Mouse (Mus musculus): ENCODE data around the gene Triap1.
"Not testable (repeated sequence)": the region's sequence is repeated elsewhere in the genome, so short reads cannot be mapped to it uniquely, and the experiment has no call there.

Gene Triap1

DNA sequence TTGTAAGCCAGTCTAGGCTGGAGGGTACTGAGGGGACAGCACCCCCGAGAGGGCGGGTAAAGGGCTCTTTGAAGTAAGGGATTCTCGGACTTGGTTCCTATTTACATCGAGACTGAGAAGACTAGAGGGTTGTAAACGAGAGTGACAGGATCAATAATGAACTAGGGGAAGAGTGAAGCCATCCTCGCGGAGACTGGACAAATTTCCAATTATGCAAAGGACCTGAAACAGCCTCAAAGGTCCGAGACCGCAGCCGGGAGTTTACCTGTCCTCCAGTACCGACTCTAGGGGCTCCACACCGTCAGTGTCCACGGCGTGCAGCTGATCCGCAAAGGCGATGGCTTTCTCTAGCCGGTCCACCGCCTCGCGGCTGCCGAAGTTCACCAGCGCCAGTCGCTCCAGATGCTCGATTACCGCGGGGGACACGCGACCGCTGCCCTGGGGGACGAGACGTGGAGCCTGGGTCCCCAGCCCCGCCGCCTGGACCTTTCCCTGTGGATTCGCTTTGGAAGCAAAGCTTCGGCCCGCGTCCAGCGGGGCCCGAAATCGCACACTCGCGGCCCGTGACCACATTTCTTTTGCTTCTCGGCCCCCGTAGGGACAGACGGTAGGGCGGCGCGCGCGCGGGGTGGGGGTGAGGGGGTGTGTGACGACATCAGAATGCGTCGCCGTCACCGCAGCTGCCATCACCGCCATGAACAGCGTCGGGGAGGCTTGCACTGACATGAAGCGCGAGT, at the start of gene Triap1, which contains the start of gene Gatc:
TSS of gene Triap1 (plus strand) at position 649 of the 737 bp plus-strand sequence.
TSS of gene Gatc (minus strand) at position 602 of the 737 bp plus-strand sequence.
- peak; percentile 73 to 87 for DNase-seq (ENCODE audit: low spot score in 2 of 2)

DNA sequence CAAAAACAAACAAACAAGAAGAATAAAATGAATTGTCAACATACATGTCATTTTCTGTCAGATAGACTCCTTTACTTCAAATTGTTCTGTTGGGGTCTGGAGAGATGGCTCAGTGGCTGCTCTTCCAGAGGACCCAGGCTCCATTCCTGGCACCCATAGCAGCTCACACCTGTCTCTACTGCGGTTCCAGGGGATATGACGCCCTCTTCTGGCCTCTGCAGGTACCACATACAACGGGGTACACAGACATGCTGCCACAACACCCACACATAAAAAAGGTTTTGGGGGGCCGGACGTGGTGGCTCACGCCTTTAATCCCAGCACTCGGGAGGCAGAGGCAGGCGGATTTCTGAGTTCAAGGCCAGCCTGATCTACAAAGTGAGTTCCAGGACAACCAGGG, 46.9 kb upstream of the Triap1 start:
- DNase-seq (ENCODE audit: low spot score in 2 of 2): no peak

DNA sequence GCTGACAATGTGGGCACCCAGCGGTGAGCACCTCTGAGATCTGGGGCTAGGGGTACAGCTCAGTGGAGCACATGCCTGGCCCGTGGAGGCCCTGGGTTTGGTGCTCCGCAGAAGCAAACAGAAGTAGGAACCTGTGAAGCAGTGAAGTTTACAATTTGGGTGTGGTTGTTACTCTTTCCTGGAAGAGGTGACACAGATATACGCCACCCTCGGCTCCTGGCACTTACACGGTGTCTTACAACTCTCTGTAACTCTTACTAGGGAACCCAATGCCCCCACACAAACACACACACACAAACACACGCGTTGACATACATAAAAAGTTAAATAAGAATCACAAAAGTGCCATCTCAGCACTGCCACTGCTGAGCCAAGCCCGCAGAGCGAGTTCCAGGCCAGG, 44.7 kb upstream of the Triap1 start:
- no peak for DNase-seq (ENCODE audit: low spot score in 2 of 2)

DNA sequence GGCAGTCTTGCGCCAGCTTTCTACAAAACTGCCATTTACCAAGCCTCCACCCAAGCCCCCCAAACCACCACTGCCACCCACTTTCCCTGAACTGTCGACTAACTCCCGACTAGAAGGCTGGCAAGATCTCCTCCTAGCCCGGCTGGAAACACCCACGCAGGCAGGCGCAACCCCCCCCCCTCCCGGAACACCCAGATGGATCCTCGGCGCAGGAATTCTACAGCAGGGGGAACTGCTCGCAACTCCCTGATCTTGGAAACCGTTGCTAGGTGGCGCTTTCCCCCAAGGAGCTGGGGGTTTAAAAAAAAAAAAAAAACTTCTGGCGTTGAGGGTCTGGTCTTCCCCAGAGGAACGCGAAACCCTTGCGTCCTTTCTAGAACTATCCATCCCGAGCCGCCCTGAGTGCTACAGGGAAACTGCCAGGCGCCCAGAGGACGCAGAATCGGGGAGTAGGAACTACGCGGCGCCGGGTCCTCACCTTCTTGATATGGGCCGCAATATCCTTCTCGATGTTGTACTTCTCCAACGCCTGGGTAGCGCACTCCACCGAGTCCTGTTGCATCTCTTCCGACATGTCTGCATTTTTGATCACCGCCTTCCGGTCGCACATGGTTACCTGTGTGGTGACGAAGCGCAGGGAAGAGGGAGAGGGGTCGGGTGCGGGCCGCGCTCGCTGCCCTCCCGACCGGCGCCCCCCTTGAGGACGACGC, 40.8 kb upstream of the Triap1 start:
- DNase-seq (ENCODE audit: low spot score in 2 of 2): peak; percentile 13 to 16

DNA sequence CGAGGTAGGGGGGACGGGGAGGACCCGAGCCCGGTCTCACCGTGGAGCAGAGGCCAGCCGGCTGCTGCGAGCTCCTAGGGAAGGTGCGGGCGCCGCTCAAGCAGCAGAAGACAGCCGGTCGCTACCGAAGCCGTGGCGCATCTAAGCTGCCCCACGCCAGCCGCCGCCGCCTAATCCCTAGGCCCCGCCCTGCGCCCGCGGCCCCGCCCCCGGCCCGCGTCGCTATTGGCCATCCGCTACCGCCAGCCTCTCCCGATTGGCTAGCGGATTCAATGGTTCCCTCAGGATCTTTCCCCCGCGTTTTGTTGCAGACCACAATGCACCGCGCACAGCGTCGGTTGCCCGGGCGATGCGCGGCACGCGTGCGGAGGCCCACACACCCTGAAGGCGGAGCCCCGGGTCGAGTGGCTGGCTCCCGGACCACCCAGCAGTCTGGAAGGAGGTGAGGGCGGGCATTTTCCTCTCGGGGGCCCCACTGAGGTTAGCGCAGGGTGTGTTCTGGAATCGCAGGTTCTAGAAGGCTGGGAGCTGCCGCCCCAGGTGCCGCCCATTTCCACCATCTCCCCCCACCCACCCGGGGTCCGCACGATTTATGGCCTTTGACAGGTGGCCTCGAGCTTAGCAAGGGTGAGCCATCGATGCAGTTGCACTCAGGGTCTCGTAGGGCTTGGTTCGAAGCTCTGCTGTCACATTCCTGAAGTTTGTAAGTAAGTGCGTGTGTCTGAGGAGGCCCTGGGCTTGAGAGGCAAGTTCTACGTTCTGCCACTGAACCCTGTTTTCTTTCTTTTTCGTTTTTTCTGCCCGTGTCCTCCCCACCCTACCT, 40.0 kb upstream of the Triap1 start, which contains the start of gene Dynll1:
TSS of gene Dynll1 (minus strand) at position 208 of the 823 bp plus-strand sequence.
- DNase-seq (ENCODE audit: low spot score in 2 of 2): peak; percentile 98 to 99

DNA sequence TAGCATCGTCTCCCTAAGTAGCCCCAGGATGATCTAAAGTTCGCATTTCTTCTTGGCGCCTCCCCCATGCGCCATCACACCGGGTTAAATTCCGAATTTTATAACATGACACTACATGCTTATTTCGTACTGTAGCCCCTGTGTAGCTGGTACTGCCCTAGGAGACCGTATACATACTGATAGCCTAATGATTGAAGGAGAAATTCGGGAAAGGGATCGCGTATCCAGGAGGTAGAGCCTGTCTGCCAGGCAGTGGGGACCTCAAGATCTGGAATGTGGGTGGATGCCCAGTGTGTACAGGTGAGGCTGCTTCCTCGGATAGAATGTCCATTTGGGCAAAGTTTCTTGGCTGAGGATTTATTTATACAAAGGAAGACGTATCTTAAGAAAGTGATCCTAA, 39.4 kb upstream of the Triap1 start:
- no peak for DNase-seq (ENCODE audit: low spot score in 2 of 2)

DNA sequence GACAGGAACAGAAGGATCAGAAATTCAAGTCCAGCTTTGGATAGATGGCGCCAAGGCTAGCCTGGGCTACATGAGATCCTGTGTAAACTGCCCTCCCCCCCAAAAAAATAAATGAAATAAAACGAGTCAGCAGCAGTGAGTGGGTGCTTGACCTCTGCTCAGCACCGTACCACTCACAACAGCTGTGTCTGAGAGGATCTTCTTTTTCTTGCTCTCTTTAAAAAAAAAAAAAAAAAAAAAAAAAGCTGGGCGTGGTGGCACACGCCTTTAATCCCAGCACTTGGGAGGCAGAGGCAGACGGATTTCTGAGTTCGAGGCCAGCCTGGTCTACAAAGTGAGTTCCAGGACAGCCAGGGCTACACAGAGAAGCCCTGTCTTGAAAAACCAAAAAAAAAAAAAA, 38.8 kb upstream of the Triap1 start:
- DNase-seq (ENCODE audit: low spot score in 2 of 2): not testable (repeated sequence)

GRCm38 (mm10) chr5:115312354-115312753, 28.7 kb upstream of the Triap1 start:
- DNase-seq (ENCODE audit: low spot score in 2 of 2): no peak

GRCm38 (mm10) chr5:115312816-115313667, 28.0 kb upstream of the Triap1 start:
- DNase-seq (ENCODE audit: low spot score in 2 of 2): no peak

DNA sequence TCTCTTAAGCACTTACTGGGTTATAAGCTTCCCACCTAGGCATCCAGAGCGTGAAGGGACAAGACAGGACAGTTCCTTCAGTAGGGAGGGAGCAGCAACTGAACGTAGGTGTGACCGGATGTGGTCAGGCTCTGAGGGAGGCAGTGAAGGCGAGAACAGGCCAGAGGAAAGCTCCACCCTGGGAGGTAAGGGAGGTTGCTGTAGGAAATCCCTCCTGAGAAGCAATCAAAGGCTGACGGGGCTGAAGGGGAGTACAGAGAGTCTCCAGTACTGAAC, 27.4 kb upstream of the Triap1 start:
- no peak for DNase-seq (ENCODE audit: low spot score in 2 of 2)

DNA sequence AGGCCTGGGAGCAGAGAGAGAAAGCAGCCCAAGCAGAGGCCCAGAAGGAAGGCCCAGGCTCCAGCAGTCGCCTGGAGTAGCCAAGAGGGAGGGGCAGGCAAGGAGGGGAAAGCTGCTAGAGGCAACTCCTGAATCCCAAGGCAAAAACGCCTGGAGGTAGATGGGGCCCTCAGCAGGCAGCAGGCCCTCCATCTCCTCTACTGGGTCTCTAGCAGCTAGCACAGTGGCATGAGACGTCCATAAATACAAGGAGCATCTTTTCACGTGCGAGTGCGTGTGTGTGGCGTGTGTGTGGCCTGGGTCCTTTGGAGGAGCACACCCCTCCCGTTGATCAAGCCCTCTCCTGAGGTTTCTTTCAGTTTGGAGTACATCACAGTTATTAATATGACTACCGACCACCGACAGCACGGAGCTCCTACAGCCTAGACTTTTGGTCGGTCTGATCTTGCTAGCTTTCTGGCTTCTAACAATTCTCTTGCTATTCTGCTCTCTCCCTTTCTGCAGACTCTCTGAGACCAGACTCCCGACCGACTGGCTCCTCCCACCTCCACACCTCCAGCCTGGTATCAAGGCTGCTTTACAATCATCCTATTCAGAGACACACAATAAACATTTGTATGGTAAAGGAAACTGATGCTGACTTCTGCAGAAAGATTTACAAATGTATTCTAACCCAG, 23.9 kb upstream of the Triap1 start:
- DNase-seq (ENCODE audit: low spot score in 2 of 2): no peak

DNA sequence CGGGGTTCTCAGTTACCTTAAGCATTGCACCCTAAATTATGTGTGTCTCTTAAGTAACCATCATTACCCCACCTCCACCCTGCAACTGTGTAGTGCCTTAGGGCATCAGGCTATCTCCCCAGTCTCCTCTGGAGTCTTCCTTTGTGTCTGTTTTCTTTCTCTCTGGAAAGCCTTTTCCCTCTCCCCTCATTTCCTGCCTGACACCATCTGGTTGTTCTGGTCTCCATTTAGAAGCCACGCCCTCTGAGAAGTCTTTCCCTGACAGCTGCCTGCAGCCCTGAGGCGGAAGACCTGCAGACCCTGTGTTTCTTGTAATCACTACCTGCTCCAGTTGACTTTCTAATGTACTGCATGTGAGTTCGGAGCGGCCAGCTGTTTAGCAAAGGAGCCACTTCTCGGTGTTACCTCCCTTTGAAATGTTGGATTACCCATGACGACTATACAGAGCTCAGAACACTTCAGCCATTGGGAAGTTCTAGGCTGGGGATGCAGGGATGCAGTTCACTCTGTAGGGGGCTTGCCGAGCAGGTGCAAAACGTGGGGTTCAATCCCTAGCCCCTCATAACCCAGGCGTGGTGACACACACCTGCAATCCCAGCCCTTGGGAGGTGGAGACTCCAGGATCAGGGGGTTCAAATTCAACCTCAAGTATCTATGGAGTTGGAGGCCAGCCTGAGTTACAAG, 23.2 kb upstream of the Triap1 start:
- peak; percentile 56 for DNase-seq (ENCODE audit: low spot score in 2 of 2)

DNA sequence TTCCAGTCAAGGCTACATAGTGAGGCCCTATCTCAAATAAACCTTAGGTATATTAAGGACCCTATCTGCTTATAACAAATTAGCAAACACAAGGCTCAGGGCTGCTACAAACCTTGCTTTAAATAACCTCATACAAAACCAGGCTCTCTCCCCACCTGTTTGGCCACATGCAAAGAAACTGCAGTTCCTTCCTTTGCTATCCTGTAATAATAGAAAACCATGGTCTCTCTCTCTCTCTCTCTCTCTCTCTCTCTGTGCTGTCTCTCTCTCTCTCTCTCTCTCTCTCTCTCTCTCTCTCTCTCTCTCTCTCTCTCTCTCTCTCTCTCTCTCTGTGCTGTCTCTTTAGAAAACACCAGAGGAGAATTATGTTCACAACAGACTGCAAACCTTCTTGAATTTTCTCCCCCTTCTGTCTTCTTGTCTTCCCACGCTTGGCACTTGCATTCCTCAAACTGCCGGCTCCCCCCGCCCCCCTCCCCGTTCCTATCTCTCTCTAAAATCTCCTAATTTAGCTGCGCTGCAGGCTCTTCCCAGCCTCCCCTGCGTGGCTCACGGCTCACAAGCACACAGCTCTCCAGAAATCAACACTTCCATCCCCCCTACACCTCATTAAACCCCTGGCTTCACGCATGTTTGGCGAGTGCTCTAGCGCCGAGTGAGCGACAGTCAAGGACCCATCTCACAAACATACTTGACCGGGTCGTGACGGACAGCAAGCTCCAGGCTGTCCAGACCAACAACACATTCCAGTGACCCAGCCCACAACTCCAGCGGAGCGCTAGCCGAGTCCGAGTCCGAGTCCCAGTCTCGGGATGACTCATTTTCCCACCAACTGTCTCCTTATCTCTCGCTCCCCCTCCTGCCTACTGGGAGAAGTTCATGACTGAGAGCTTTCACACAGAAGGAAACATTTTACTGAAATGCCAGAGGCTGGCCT, 21.8 kb upstream of the Triap1 start:
- peak; percentile 39 to 48 for DNase-seq (ENCODE audit: low spot score in 2 of 2)

DNA sequence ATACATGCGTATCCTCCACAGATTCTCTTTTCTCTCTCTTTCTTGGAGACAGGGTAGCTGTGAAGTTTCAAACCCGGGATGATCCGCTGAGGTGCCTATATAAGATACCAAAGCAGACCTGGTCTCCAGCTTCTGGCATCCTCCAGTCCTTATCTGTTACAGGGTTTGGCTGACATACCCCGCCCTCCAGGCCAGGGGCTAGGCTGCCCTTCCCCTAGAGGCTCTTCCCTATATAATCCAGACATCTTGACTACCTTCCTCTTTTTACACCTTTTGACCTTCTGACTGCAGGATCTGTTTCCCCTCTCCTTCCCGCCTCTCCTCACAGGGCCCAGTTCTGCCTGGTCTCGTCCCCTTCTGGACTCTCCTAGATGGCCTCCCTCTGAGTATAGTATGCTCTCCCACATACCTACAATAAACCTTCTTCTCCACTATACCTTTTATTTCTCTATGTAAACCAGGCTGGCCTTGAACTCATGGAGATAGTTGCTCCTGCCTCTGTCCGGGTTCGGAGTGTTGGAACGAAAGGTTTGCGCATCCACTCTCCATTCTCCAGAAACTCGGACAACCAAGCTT, 14.7 kb upstream of the Triap1 start:
- no peak for DNase-seq (ENCODE audit: low spot score in 2 of 2)

DNA sequence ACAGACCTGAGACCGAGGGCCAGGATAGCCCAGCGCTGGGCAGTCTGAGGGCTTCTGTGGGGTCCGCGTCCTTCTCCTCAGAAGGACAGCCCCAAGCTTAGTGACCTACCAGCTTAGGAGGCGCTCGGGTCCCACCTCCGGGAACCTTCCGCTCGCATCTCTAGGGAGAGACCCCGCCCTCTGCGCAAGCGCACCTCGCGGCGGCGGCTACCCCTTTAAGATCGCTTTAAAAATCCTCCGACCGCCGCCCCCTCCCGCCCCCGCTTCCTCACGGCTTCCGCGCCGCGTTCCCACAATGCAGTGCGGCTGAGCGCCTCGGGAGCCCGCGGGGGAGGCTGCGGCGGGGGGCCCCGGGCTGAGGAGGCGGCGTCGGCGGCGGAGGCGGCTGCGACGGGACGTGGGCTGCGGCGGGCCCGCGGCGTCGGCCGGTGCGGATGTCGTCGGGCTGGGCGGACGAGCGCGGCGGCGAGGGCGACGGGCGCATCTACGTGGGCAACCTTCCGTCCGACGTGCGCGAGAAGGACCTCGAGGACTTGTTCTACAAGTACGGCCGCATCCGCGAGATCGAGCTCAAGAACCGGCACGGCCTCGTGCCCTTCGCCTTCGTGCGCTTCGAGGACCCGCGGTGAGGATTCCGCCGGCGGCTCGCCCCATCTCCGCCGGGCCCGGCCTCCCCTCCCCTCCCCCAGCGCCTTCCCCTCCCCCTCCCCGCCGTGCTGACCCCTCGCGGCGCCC, 14.0 kb upstream of the Triap1 start, which contains the start of gene Srsf9:
TSS of gene Srsf9 (plus strand) at position 303 of the 735 bp plus-strand sequence.
- DNase-seq (ENCODE audit: low spot score in 2 of 2): peak; percentile 94 to 98

DNA sequence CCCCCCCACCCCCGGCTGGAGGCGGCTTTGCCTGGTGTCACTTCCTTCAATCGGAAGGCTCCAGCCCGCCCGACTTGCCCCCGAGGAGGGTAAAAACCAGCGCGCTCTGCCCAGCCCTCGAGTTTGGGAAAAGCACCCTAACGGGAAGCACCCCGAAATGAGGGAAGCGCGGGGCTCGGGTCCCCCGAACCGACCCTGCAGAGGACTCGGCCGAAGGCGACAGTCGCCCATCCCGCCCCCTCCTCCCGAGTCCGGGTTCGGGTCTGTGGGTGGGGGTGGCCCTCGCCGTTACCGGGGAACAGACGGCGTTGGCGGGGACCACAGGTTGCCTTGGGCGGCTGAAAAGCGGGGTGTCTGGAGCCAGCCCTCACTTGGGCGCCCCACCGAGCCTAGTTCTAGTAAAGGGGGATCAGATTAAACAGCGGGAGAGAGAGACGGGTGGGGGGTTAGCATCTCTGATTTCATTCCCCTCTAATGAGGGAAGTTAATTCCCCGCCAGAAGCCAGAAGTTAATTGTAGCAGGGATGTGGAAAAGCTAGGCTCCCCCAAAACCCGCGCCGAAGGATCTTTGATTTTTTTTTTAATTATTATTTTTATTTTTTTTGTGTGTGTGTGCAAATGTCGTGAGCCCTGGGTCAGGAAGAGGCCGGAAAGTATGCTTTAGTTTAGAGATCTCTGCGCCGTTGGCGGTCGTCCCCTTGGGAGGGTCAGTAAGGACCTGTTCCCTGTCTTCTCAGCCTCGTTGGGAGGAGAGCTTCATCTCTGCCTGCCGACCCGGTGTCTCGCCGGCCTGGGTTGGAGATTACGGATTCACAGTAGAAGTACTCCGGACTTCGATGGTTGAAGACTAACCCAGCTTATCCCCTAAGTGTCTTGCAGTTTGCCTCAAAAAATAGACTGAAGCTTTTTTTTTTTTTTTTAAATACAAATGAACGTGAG, 13.1 kb upstream of the Triap1 start:
- peak; percentile 48 to 55 for DNase-seq (ENCODE audit: low spot score in 2 of 2)

GRCm38 (mm10) chr5:115330955-115331354, 10.1 kb upstream of the Triap1 start:
- no peak for DNase-seq (ENCODE audit: low spot score in 2 of 2)

All from thymus, postnatal 10 days (tissue).